Mouse (Mus musculus) forebrain, embryonic 11.5 days (tissue): ENCODE results near the gene Hs3st4. TPM values are rescaled to one million over a fixed set of nuclear protein-coding genes. Genes with fewer than 3 reads are reported as not detected.

Source experiments
- ATAC-seq: fragments of 200-750 bp; cut with Nextera tagmentation; replicated peaks from 2 replicates; pipeline ENCODE4 v1.8.0; 2017; ENCODE audit warnings: moderate TSS enrichment; ENCODE audit not compliant: low FRiP score
- DNase-seq: peaks from one replicate; pipeline ENCODE4 v3.0.0-alpha.2; 2017; ENCODE audit warnings: low spot score
- H3K27ac ChIP-seq: fragments of 300-500 bp; sonication (generic); 2 replicates; pipeline ENCODE4 v1.5.1; 2014; ENCODE audit warnings: low read depth, low read length
- H3K27me3 ChIP-seq: fragments of 300-500 bp; sonication (generic); 2 replicates; pipeline ENCODE4 v1.6.1; 2014; ENCODE audit warnings: mild to moderate bottlenecking, low read length, mixed read lengths; ENCODE audit not compliant: control insufficient read depth, insufficient read depth
- H3K36me3 ChIP-seq: fragments of 300-500 bp; sonication (generic); 2 replicates; pipeline ENCODE4 v1.6.1; 2014; ENCODE audit warnings: mild to moderate bottlenecking, low read length, moderate library complexity, mixed read lengths; ENCODE audit not compliant: control insufficient read depth, insufficient read depth
- H3K4me1 ChIP-seq: fragments of 300-500 bp; sonication (generic); replicated peaks from 2 replicates; pipeline ENCODE4 v1.6.1; 2014; ENCODE audit warnings: low read length, mixed read lengths; ENCODE audit not compliant: control insufficient read depth, insufficient read depth
- H3K4me2 ChIP-seq: fragments of 300-500 bp; sonication (generic); 2 replicates; pipeline ENCODE4 v1.6.1; 2014; ENCODE audit warnings: low read depth, mild to moderate bottlenecking, low read length, moderate library complexity, mixed read lengths; ENCODE audit not compliant: severe bottlenecking
- H3K4me3 ChIP-seq: fragments of 300-500 bp; sonication (generic); 2 replicates; pipeline ENCODE4 v1.5.1; 2014; ENCODE audit warnings: low read depth, low read length
- H3K9ac ChIP-seq: fragments of 300-500 bp; sonication (generic); 2 replicates; pipeline ENCODE4 v1.6.1; 2014; ENCODE audit warnings: low read length
- H3K9me3 ChIP-seq: fragments of 300-500 bp; sonication (generic); 2 replicates; pipeline ENCODE4 v1.6.1; 2016; ENCODE audit warnings: low read length, mixed read lengths; ENCODE audit not compliant: control insufficient read depth
- WGBS: fragments of 180-500 bp; shearing (Covaris S2); extraction: QIAGEN DNeasy Blood & Tissue Kit; methylation state at CpG from one replicate; pipeline ENCODE4 v1.1.7; 2014; 5-methylcytosine and 5-hydroxymethylcytosine counted together
- polyA plus RNA-seq: library from polyadenylated mRNA; unstranded; fragments of >200 nt; fragmentation: Nextera tagmentation; extraction: Ambion mirVana; gene quantifications from 2 replicates; pipeline ENCODE4 v1.2.1, GENCODE M21; 2014

The Hs3st4 gene
- polyA plus RNA-seq, 1 experiment from 2014 or later = 0.11 TPM

DNA sequence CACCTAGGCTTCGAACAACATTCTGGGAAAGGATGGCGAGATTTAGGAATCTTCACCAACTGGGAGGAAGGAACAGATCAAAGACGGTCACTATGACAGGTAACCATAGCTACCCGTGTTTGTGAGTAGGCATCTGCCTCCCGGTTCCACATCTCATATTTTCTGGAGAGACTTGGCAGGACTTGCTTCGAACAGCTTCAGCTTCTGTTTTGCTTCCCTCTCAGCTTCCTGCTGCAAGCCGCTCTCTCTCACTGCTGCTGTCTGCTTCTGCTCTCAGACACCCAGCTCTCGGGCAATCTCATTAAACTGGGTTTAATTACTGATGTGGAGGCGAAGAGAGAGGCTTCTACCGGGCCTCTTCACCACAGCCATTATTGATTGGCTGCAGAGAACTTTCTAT lies 237.9 kb downstream of the Hs3st4 start:
- H3K4me1 ChIP-seq = no peaks in the 10 kb centered on the region
- no peaks in the 10 kb centered on the region for H3K36me3 ChIP-seq
- H3K4me3 ChIP-seq = no peak overlapping the region
- no peaks in the 10 kb centered on the region for H3K27me3 ChIP-seq
- no peaks in the 10 kb centered on the region for H3K9me3 ChIP-seq
- H3K9ac ChIP-seq = no peak overlapping the region
- ATAC-seq = no peak
- H3K27ac ChIP-seq = no peak overlapping the region
- WGBS = 64% methylated on average over 10 of the region's 10 CpGs
- H3K4me2 ChIP-seq = no peak overlapping the region
- no peak for DNase-seq

DNA sequence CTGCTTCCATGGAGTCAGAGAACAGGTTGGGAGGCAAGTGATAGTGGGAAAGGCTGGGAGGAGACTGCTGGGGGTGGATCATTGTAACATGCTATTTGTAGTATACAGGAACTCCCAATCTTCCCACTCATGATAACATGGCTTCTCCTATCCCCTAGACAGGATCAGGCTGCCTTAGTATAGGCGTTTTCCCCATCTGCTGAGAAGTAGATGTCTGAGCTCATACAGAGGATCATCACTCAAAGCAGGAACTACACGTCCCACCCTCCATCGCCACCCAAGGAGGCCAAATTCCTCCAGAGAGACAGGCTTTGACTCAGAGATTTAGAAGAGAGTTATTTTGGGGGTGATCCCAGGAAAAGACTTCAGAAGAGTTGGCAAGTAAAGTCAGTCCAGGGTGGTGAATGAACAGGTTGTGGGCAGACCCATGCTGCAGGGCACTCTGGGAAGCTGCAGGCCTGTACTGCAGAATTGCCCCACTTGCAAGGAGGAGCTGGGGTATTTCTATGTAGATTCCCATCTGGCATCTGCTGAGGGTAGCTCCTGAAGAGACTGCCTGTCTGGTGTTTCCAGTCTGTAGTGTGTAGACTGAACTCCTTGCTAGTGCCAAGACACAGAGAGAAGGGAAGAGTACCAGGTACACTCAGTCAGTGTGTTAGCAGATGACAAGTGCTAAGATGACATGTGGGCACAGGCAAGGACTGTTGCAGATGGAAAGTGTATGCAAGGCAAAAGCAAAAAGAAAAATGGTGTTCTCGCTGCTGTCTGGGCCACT lies 255.4 kb downstream of the Hs3st4 start:
- ATAC-seq = no peak
- Histone ChIP-seq H3K9ac (no peak overlapping the region), H3K36me3 (no peaks in the 10 kb centered on the region), H3K9me3 (no peaks in the 10 kb centered on the region), H3K27ac (no peak overlapping the region), H3K27me3 (no peaks in the 10 kb centered on the region), H3K4me2 (no peak overlapping the region), H3K4me1 (peaks cover 9% of the 10 kb centered on the region; the same call in 1 of the 2 replicates), H3K4me3 (no peak overlapping the region)
- no peak for DNase-seq
- WGBS = 85% methylated on average over 4 of the region's 4 CpGs

DNA sequence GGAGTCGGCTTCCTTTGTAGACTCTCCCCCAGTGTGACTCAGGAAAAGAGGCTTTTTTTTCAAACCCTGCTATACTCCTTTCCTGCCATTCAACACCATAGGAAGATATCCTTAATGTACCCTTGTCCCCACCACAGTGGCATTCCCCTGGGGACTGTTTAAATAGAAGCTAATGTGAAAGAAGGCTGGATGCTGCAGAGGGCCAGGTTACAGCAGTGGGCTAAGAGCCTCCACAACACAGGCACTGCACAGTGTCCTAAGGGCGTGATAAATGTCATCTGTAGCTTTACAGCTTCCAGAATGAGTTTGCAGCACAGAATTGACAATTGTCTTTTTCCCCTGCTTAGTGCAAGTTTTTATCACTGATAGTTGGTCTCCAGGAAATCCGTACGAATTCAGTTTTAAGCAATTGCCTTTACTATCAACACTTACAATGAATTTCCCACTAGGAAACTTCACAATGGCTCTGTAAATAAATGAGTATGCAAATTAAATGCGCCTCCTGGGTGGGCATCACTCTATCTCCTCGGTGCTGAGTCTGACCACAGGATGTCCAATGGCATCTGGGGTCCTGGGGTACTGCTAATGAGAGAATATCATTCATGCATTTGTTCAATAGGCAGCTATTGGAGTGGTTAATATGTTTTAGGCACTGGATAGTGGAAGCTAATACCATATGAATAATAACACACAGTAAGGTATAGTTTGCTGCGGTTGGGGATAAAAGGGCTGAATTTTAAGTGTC lies 257.4 kb downstream of the Hs3st4 start:
- H3K9me3 ChIP-seq = no peaks in the 10 kb centered on the region
- peak overlapping the region; percentile 25; the same call in 1 of the 2 replicates for H3K27ac ChIP-seq
- H3K4me3 ChIP-seq = no peak overlapping the region
- 17% methylated on average over 7 of the region's 7 CpGs for WGBS
- ATAC-seq (peak; percentile 90), DNase-seq (no peak)
- no peak overlapping the region for H3K4me2 ChIP-seq
- no peaks in the 10 kb centered on the region for H3K36me3 ChIP-seq
- no peak overlapping the region for H3K9ac ChIP-seq
- no peaks in the 10 kb centered on the region for H3K27me3 ChIP-seq
- peaks cover 9% of the 10 kb centered on the region; the same call in 1 of the 2 replicates for H3K4me1 ChIP-seq

DNA sequence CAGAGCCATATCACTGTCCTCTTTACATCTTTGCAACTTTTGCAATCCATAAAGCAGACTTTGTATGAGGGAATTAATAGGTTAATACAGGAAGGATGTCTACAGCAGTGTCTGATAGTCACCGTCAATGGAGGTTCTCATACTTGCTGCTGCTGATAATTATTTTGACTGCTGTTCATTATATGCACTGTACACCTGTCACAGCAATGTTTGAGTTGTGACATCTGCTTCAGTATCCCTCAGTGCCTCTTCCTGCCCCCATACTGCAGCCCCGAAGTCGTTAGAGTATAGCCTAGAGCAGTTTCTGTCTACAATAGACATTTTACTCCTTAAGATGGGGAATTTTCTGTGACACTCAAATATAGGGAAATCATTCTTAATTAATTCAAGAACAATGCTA lies 267.2 kb downstream of the Hs3st4 start:
- ATAC-seq = no peak
- DNase-seq = no peak
- no peak overlapping the region for H3K4me3 ChIP-seq

DNA sequence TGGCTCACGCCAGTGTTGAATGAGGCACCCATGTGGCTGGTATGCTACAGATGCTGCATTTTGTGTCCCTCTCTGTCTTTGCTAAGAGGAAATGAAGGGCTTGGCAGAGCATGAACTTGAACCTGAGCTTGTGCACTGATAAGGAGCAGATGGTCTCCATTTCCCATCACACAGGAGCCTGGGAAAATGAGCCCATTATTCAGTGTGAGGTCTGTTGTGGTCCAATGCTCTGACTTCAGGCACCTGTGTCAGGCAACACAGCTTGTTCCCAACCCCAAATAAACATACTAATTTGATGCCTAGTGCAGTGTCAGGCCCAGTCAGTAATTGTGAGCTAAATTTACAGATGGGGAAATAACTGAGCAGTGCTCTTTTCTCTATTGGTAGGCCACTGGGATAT lies 267.9 kb downstream of the Hs3st4 start:
- Histone ChIP-seq H3K9me3 (no peaks in the 10 kb centered on the region), H3K27me3 (no peaks in the 10 kb centered on the region), H3K36me3 (no peaks in the 10 kb centered on the region), H3K4me1 (no peaks in the 10 kb centered on the region), H3K27ac (no peak overlapping the region), H3K4me3 (no peak overlapping the region), H3K9ac (no peak overlapping the region), H3K4me2 (no peak overlapping the region)
- 57% methylated on average over 1 of the region's 1 CpGs for WGBS
- ATAC-seq = no peak
- DNase-seq = no peak

More for the DNA sequence above, 267.2 kb downstream of the Hs3st4 start:
- Histone ChIP-seq H3K9ac (no peak overlapping the region), H3K4me2 (no peak overlapping the region), H3K27ac (no peak overlapping the region), H3K27me3 (no peaks in the 10 kb centered on the region), H3K36me3 (no peaks in the 10 kb centered on the region), H3K9me3 (no peaks in the 10 kb centered on the region), H3K4me1 (no peaks in the 10 kb centered on the region)
- 78% methylated on average over 3 of the region's 3 CpGs for WGBS

DNA sequence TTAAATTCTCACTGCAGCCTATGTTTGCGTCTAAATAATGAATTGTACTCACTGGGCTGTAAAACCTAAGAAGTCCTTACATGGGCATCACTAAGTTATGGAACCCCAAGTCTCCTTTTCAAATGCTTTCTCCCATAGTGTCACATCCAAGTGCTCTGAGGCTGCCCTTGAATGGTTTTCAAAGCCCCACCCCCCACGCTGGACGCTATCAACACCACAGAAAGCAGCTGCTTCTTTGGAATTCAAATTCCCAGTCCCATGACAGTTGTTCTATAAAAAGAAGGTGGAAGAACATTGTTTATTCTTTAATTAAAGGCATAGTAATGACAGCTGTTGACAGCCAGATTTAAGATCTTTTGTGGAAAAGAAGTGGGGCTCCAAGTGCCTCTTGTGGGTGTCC lies 275.8 kb downstream of the Hs3st4 start:
- Histone ChIP-seq H3K9me3 (no peaks in the 10 kb centered on the region), H3K27ac (no peak overlapping the region), H3K36me3 (no peaks in the 10 kb centered on the region), H3K27me3 (no peaks in the 10 kb centered on the region), H3K4me1 (no peaks in the 10 kb centered on the region), H3K4me3 (no peak overlapping the region), H3K4me2 (no peak overlapping the region), H3K9ac (no peak overlapping the region)
- DNase-seq (no peak), ATAC-seq (no peak)
- 72% methylated on average over 3 of the region's 3 CpGs for WGBS

DNA sequence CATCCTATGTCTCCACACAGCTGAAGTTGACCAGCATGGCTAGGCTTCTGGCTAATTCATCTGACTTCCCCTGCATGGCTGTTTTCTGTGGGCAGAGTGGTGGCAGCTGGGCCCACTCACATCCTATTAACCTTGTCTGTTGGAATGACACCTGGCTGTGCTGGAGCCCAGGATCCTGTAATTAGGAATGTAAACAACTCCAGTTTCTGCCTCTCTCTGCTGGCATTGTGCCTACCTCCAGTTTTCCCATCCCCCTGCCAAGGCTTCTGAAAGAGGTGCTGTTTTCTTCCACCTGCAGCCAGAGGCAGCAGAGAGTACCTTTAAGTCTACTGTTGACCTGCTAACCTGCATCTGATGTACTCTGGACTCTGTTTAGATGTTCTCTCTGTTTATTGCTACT lies 288.1 kb downstream of the Hs3st4 start:
- Histone ChIP-seq H3K9me3 (no peaks in the 10 kb centered on the region), H3K27ac (no peak overlapping the region), H3K4me2 (no peak overlapping the region), H3K36me3 (no peaks in the 10 kb centered on the region), H3K4me3 (no peak overlapping the region), H3K4me1 (no peaks in the 10 kb centered on the region), H3K27me3 (no peaks in the 10 kb centered on the region), H3K9ac (no peak overlapping the region)
- ATAC-seq (no peak), DNase-seq (no peak)

DNA sequence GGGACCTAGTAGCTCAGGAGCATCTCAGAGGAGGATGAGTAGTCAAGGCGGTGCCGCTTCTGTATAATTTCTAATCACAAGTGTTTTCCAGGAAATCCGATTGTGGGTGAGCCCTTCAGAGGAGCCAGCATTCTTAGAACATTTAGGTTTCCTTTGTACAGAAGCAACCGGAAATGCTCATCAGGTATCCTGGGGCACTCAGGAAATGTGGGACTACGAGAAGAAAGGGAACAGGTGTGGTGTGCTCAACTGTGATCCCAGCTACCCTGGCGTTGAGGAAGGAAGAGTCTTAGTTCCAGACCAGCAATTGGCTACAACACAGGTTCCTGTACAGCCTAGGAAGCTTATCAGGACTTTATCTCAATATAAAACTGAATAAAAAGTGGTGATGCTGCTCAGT lies 307.2 kb downstream of the Hs3st4 start:
- no peak overlapping the region for H3K27ac ChIP-seq
- no peaks in the 10 kb centered on the region for H3K36me3 ChIP-seq
- ATAC-seq (no peak), DNase-seq (no peak)
- no peak overlapping the region for H3K4me3 ChIP-seq
- 85% methylated on average over 6 of the region's 6 CpGs for WGBS
- H3K4me1 ChIP-seq = no peaks in the 10 kb centered on the region
- H3K27me3 ChIP-seq = no peaks in the 10 kb centered on the region
- no peak overlapping the region for H3K4me2 ChIP-seq
- H3K9me3 ChIP-seq = no peaks in the 10 kb centered on the region
- H3K9ac ChIP-seq = no peak overlapping the region
